Mouse (Mus musculus) myocyte (in vitro differentiated cells): ENCODE data around the gene Cacna1a. TPM values are rescaled to one million over a fixed set of nuclear protein-coding genes. Genes with fewer than 3 reads are reported as not detected.

Experiments used
- H3K27me3 ChIP-seq: one replicate; pipeline ENCODE4 v1.6.1; 2011; ENCODE audit not compliant: control insufficient read depth, insufficient read depth, insufficient read length
- H3K36me3 ChIP-seq: one replicate; pipeline ENCODE4 v1.6.1; 2011; ENCODE audit not compliant: control insufficient read depth, insufficient read depth
- H3K4me2 ChIP-seq: one replicate; pipeline ENCODE4 v1.6.1; 2011; ENCODE audit warnings: low read depth, control low read depth
- H3K4me3 ChIP-seq: one replicate; pipeline ENCODE4 v1.5.1; 2011; ENCODE audit warnings: mild to moderate bottlenecking, control low read depth, moderate library complexity
- H3K79me2 ChIP-seq: one replicate; pipeline ENCODE4 v1.6.1; 2011; ENCODE audit not compliant: control insufficient read depth, insufficient read depth
- H3ac ChIP-seq: one replicate; pipeline ENCODE4 v1.6.1; 2011; ENCODE audit not compliant: control insufficient read depth, insufficient read length
- CEBPB ChIP-seq: IDR thresholded peaks from 2 replicates; pipeline ENCODE4 v1.6.1; 2011; ENCODE audit warnings: mild to moderate bottlenecking, moderate library complexity; ENCODE audit not compliant: poor library complexity, insufficient read depth, severe bottlenecking
- E2F4 ChIP-seq: IDR thresholded peaks from one replicate; pipeline ENCODE4 v1.6.1; 2011; ENCODE audit warnings: mild to moderate bottlenecking, control low read depth, moderate library complexity; ENCODE audit not compliant: insufficient read depth
- MAX ChIP-seq: IDR thresholded peaks from one replicate; pipeline ENCODE4 v1.6.1; 2011; ENCODE audit warnings: low read depth, mild to moderate bottlenecking, control low read depth
- MYOD1 ChIP-seq, 3 experiments: IDR thresholded peaks; one replicate each; pipeline ENCODE4 v1.6.1; 2011; ENCODE audit warnings: control low read depth in 2 of 3, low read depth in 2 of 3, mild to moderate bottlenecking in 2 of 3, moderate library complexity in 1 of 3; ENCODE audit not compliant: insufficient read length in 2 of 3, control insufficient read depth in 1 of 3
- MYOG ChIP-seq, 3 experiments: IDR thresholded peaks; one replicate each; pipeline ENCODE4 v1.6.1; 2011; ENCODE audit warnings: control low read depth in 2 of 3, low read depth in 2 of 3, mild to moderate bottlenecking in 2 of 3; ENCODE audit not compliant: insufficient read length in 2 of 3, control insufficient read depth in 1 of 3, insufficient read depth in 1 of 3
- POLR2A ChIP-seq: IDR thresholded peaks from one replicate; pipeline ENCODE4 v1.6.1; 2011; ENCODE audit warnings: low read depth, mild to moderate bottlenecking, control low read depth, moderate library complexity; ENCODE audit not compliant: insufficient read length
- POLR2AphosphoS2 ChIP-seq: IDR thresholded peaks from one replicate; pipeline ENCODE4 v1.6.1; 2011; ENCODE audit warnings: low read depth, control low read depth; ENCODE audit not compliant: insufficient read length
- REST ChIP-seq: IDR thresholded peaks from one replicate; pipeline ENCODE4 v1.6.1; 2011; ENCODE audit warnings: mild to moderate bottlenecking, control low read depth, moderate library complexity; ENCODE audit not compliant: insufficient read depth, insufficient read length
- SRF ChIP-seq: IDR thresholded peaks from one replicate; pipeline ENCODE4 v1.6.1; 2011; ENCODE audit warnings: low read depth; ENCODE audit not compliant: control insufficient read depth, insufficient read length
- TCF12 ChIP-seq: IDR thresholded peaks from one replicate; pipeline ENCODE4 v1.6.1; 2011; ENCODE audit warnings: mild to moderate bottlenecking, control low read depth; ENCODE audit not compliant: poor library complexity, insufficient read depth, severe bottlenecking
- TCF3 ChIP-seq: IDR thresholded peaks from one replicate; pipeline ENCODE4 v1.6.1; 2011; ENCODE audit warnings: low read depth, control low read depth; ENCODE audit not compliant: insufficient read length
- USF1 ChIP-seq: IDR thresholded peaks from one replicate; pipeline ENCODE4 v1.6.1; 2011; ENCODE audit warnings: low read depth, mild to moderate bottlenecking, control low read depth, moderate library complexity
- polyA plus RNA-seq: library from polyadenylated mRNA; unstranded; fragments of >200 nt; fragmentation: generic; extraction: Trizol; gene quantifications from one replicate; pipeline ENCODE4 v1.2.1, GENCODE M21; 2012; ENCODE audit warnings: missing spikeins

Gene Cacna1a
- polyA plus RNA-seq, 1 experiment = 1.8 TPM

GRCm38 (mm10) chr8:84586221-84586620 is 198.0 kb downstream of the Cacna1a start:
- no peak overlapping the region for H3K4me3 ChIP-seq
- no peaks in the 10 kb centered on the region for H3K79me2 ChIP-seq
- H3ac ChIP-seq = no peak overlapping the region
- TF ChIP-seq E2F4 (no peak), MAX (no peak)
- no peaks in the 10 kb centered on the region for H3K36me3 ChIP-seq
- no peaks in the 10 kb centered on the region for H3K27me3 ChIP-seq
- H3K4me2 ChIP-seq = no peak overlapping the region

- Histone ChIP-seq H3K4me3 (no peak overlapping the region), H3K4me2 (no peak overlapping the region), H3K36me3 (no peaks in the 10 kb centered on the region), H3K79me2 (no peaks in the 10 kb centered on the region), H3ac (no peak overlapping the region), H3K27me3 (no peaks in the 10 kb centered on the region)
- TF ChIP-seq SRF (no peak), MYOD1 (IDR thresholded peaks at IDR 0.05; ENCODE audit: control insufficient read depth in 1 of 3, insufficient read length in 2 of 3, low read depth in 2 of 3) (no peak), REST (no peak), CEBPB (no peak), E2F4 (no peak), POLR2A (no peak), TCF3 (no peak), TCF12 (no peak), MYOG (IDR thresholded peaks at IDR 0.05; ENCODE audit: control insufficient read depth in 1 of 3, insufficient read depth in 1 of 3, insufficient read length in 2 of 3, low read depth in 2 of 3) (no peak), USF1 (no peak), POLR2AphosphoS2 (no peak), MAX (no peak)
Measured at GRCm38 (mm10) chr8:84588498-84588897, 200.3 kb downstream of the Cacna1a start.

GRCm38 (mm10) chr8:84592015-84592662 is 203.9 kb downstream of the Cacna1a start:
- no peaks in the 10 kb centered on the region for H3K79me2 ChIP-seq
- no peak overlapping the region for H3ac ChIP-seq
- no peak overlapping the region for H3K4me3 ChIP-seq
- TF ChIP-seq TCF12 = no peak
- no peak for TF ChIP-seq E2F4
- no peak for TF ChIP-seq TCF3
- no peak for TF ChIP-seq USF1
- TF ChIP-seq SRF = no peak
- TF ChIP-seq REST = no peak
- TF ChIP-seq MYOG (IDR thresholded peaks at IDR 0.05; ENCODE audit: control insufficient read depth in 1 of 3, insufficient read depth in 1 of 3, insufficient read length in 2 of 3, low read depth in 2 of 3) = no peak
- no peak for TF ChIP-seq CEBPB
- TF ChIP-seq POLR2A = no peak
- TF ChIP-seq POLR2AphosphoS2 = no peak
- no peak for TF ChIP-seq MYOD1 (IDR thresholded peaks at IDR 0.05; ENCODE audit: control insufficient read depth in 1 of 3, insufficient read length in 2 of 3, low read depth in 2 of 3)
- no peak for TF ChIP-seq MAX
- no peak overlapping the region for H3K4me2 ChIP-seq
- H3K36me3 ChIP-seq = no peaks in the 10 kb centered on the region
- no peaks in the 10 kb centered on the region for H3K27me3 ChIP-seq

- Histone ChIP-seq H3K4me3 (no peak overlapping the region), H3K36me3 (no peaks in the 10 kb centered on the region), H3K27me3 (peaks cover 10% of the 10 kb centered on the region), H3ac (no peak overlapping the region), H3K4me2 (no peak overlapping the region), H3K79me2 (no peaks in the 10 kb centered on the region)
- TF ChIP-seq REST (no peak), TCF12 (no peak), MAX (no peak), MYOG (IDR thresholded peaks at IDR 0.05; ENCODE audit: control insufficient read depth in 1 of 3, insufficient read depth in 1 of 3, insufficient read length in 2 of 3, low read depth in 2 of 3) (no peak), USF1 (no peak)
Measured at GRCm38 (mm10) chr8:84593143-84593542, 204.9 kb downstream of the Cacna1a start.

- H3K79me2 ChIP-seq = no peaks in the 10 kb centered on the region
Measured at GRCm38 (mm10) chr8:84594099-84594780, 206.0 kb downstream of the Cacna1a start.

More at GRCm38 (mm10) chr8:84594099-84594780, 206.0 kb downstream of the Cacna1a start:
- no peak overlapping the region for H3K4me2 ChIP-seq
- peaks cover 15% of the 10 kb centered on the region for H3K27me3 ChIP-seq
- no peak overlapping the region for H3ac ChIP-seq
- H3K4me3 ChIP-seq = no peak overlapping the region
- H3K36me3 ChIP-seq = no peaks in the 10 kb centered on the region
- no peak for TF ChIP-seq MYOG (IDR thresholded peaks at IDR 0.05; ENCODE audit: control insufficient read depth in 1 of 3, insufficient read depth in 1 of 3, insufficient read length in 2 of 3, low read depth in 2 of 3)
- TF ChIP-seq MAX = no peak
- no peak for TF ChIP-seq MYOD1 (IDR thresholded peaks at IDR 0.05; ENCODE audit: control insufficient read depth in 1 of 3, insufficient read length in 2 of 3, low read depth in 2 of 3)
- TF ChIP-seq POLR2A = no peak
- no peak for TF ChIP-seq TCF3
- no peak for TF ChIP-seq TCF12
- TF ChIP-seq POLR2AphosphoS2 = no peak
- TF ChIP-seq E2F4 = no peak
- TF ChIP-seq SRF = no peak
- no peak for TF ChIP-seq CEBPB
- TF ChIP-seq REST = no peak
- no peak for TF ChIP-seq USF1
